Mouse (Mus musculus) thymus, postnatal 14 days (tissue): ENCODE results near the gene Ptp4a2.
"Not testable (repeated sequence)": the region's sequence is repeated elsewhere in the genome, so short reads cannot be mapped to it uniquely, and the experiment has no call there.

Experiments used
- DNase-seq: peaks from one replicate; pipeline ENCODE4 v3.0.0; 2021

Gene Ptp4a2

GRCm38 (mm10) chr4:129853996-129854395 lies 43.0 kb downstream of the Ptp4a2 start:
- DNase-seq = no peak

GRCm38 (mm10) chr4:129854615-129855014 lies 43.6 kb downstream of the Ptp4a2 start:
- DNase-seq = no peak

GRCm38 (mm10) chr4:129855051-129855970 lies 44.3 kb downstream of the Ptp4a2 start:
- no peak for DNase-seq

GRCm38 (mm10) chr4:129860456-129860855 lies 49.4 kb downstream of the Ptp4a2 start:
- no peak for DNase-seq

GRCm38 (mm10) chr4:129861400-129861799 lies 50.4 kb downstream of the Ptp4a2 start:
- DNase-seq = no peak

GRCm38 (mm10) chr4:129862357-129862756 lies 51.3 kb downstream of the Ptp4a2 start:
- DNase-seq = no peak

GRCm38 (mm10) chr4:129866171-129866570 lies 55.2 kb downstream of the Ptp4a2 start:
- DNase-seq = not testable (repeated sequence)

- DNase-seq = no peak
Observed at GRCm38 (mm10) chr4:129868211-129868610, 57.2 kb downstream of the Ptp4a2 start.

- no peak for DNase-seq
Observed at GRCm38 (mm10) chr4:129870483-129870882, 59.5 kb downstream of the Ptp4a2 start.

GRCm38 (mm10) chr4:129872376-129872922 lies 61.4 kb downstream of the Ptp4a2 start:
- no peak for DNase-seq

GRCm38 (mm10) chr4:129874805-129875204 lies 63.8 kb downstream of the Ptp4a2 start:
- no peak for DNase-seq

GRCm38 (mm10) chr4:129875406-129875805 lies 64.4 kb downstream of the Ptp4a2 start:
- no peak for DNase-seq

- peak; percentile 86 for DNase-seq
Observed at GRCm38 (mm10) chr4:129876831-129877764, 66.1 kb downstream of the Ptp4a2 start.

- DNase-seq = no peak
Observed at GRCm38 (mm10) chr4:129877967-129878655, 67.1 kb downstream of the Ptp4a2 start.

- DNase-seq = no peak
Observed at GRCm38 (mm10) chr4:129878656-129879145, 67.7 kb downstream of the Ptp4a2 start.

- no peak for DNase-seq
Observed at GRCm38 (mm10) chr4:129879206-129879780, 68.3 kb downstream of the Ptp4a2 start.

GRCm38 (mm10) chr4:129880615-129881014 lies 69.6 kb downstream of the Ptp4a2 start:
- no peak for DNase-seq

- no peak for DNase-seq
Observed at GRCm38 (mm10) chr4:129881661-129882060, 70.6 kb downstream of the Ptp4a2 start.

- DNase-seq = peak; percentile 81
Observed at GRCm38 (mm10) chr4:129882555-129883293, 71.7 kb downstream of the Ptp4a2 start.

- no peak for DNase-seq
Observed at GRCm38 (mm10) chr4:129884041-129884930, 73.3 kb downstream of the Ptp4a2 start.
